Mouse (Mus musculus): ENCODE data around the gene Ncdn. TPM values are rescaled to one million over a fixed set of nuclear protein-coding genes. Genes with fewer than 3 reads are reported as not detected.

The Ncdn gene
- polyA plus RNA-seq, 1 experiment from 2014 or later, result 91.8 TPM

- 49% methylated on average over 12 of the region's 12 CpGs for WGBS
- peak overlapping the region; percentile 84 for H3K4me2 ChIP-seq (ENCODE audit: low read length)
- H3K36me3 ChIP-seq (ENCODE audit: control insufficient read depth, insufficient read depth, low read length), result peaks cover 28% of the 10 kb centered on the region
- H3K27me3 ChIP-seq (ENCODE audit: control insufficient read depth, insufficient read depth, low read length), result no peaks in the 10 kb centered on the region
- H3K4me3 ChIP-seq (replicated peaks; ENCODE audit: low read depth, low read length), result peak overlapping the region; percentile 63
- H3K4me1 ChIP-seq (ENCODE audit: control insufficient read depth, insufficient read depth, low read length), result peaks cover 31% of the 10 kb centered on the region
- no peaks in the 10 kb centered on the region for H3K9me3 ChIP-seq (ENCODE audit: control insufficient read depth, low read length)
- no peak for ATAC-seq (ENCODE audit: low FRiP score, low TSS enrichment)
- no peak overlapping the region for H3K27ac ChIP-seq (replicated peaks; ENCODE audit: low read depth, low read length)
- no peak overlapping the region for H3K9ac ChIP-seq (replicated peaks; ENCODE audit: low read length)
- DNase-seq, result no peak
These were observed 1.6 kb upstream of the Ncdn start for GRCm38 (mm10) chr4:126754736-126755374.

GRCm38 (mm10) chr4:126754231-126754611, 983 bp upstream of the Ncdn start:
- H3K4me2 ChIP-seq (ENCODE audit: low read length), result peak overlapping the region; percentile 84
- no peak for ATAC-seq (ENCODE audit: low FRiP score, low TSS enrichment)
- under 1% methylated on average over 12 of the region's 12 CpGs for WGBS

GRCm38 (mm10) chr4:126752608-126753141, 563 bp downstream of the Ncdn start:
- Histone ChIP-seq H3K9ac (replicated peaks; ENCODE audit: low read length) (peak overlapping the region; percentile 84), H3K4me3 (replicated peaks; ENCODE audit: low read depth, low read length) (peak overlapping the region; percentile 63), H3K4me2 (ENCODE audit: low read length) (peak overlapping the region; percentile 84), H3K27me3 (ENCODE audit: control insufficient read depth, insufficient read depth, low read length) (no peaks in the 10 kb centered on the region), H3K4me1 (ENCODE audit: control insufficient read depth, insufficient read depth, low read length) (peaks cover 45% of the 10 kb centered on the region), H3K36me3 (ENCODE audit: control insufficient read depth, insufficient read depth, low read length) (peaks cover 34% of the 10 kb centered on the region), H3K9me3 (ENCODE audit: control insufficient read depth, low read length) (no peaks in the 10 kb centered on the region), H3K27ac (replicated peaks; ENCODE audit: low read depth, low read length) (peak overlapping the region; percentile 97)
- peak; percentile 55 for DNase-seq
- ATAC-seq (ENCODE audit: low FRiP score, low TSS enrichment), result peak; percentile 9; the same call in 1 of the 2 replicates
- WGBS, result under 1% methylated on average over 23 of the region's 23 CpGs

More at GRCm38 (mm10) chr4:126754231-126754611, 983 bp upstream of the Ncdn start:
- Histone ChIP-seq H3K4me3 (replicated peaks; ENCODE audit: low read depth, low read length) (peak overlapping the region; percentile 63), H3K4me1 (ENCODE audit: control insufficient read depth, insufficient read depth, low read length) (peaks cover 37% of the 10 kb centered on the region), H3K9me3 (ENCODE audit: control insufficient read depth, low read length) (no peaks in the 10 kb centered on the region), H3K36me3 (ENCODE audit: control insufficient read depth, insufficient read depth, low read length) (peaks cover 28% of the 10 kb centered on the region), H3K9ac (replicated peaks; ENCODE audit: low read length) (peak overlapping the region; percentile 84), H3K27ac (replicated peaks; ENCODE audit: low read depth, low read length) (peak overlapping the region; percentile 97), H3K27me3 (ENCODE audit: control insufficient read depth, insufficient read depth, low read length) (no peaks in the 10 kb centered on the region)
- DNase-seq, result peak; percentile 19

- peak overlapping the region; percentile 97 for H3K27ac ChIP-seq (replicated peaks; ENCODE audit: low read depth, low read length)
- H3K36me3 ChIP-seq (ENCODE audit: control insufficient read depth, insufficient read depth, low read length), result peaks cover 36% of the 10 kb centered on the region
- peaks cover 45% of the 10 kb centered on the region for H3K4me1 ChIP-seq (ENCODE audit: control insufficient read depth, insufficient read depth, low read length)
- H3K9me3 ChIP-seq (ENCODE audit: control insufficient read depth, low read length), result no peaks in the 10 kb centered on the region
- peak overlapping the region; percentile 84 for H3K9ac ChIP-seq (replicated peaks; ENCODE audit: low read length)
- DNase-seq (peak; percentile 42), ATAC-seq (ENCODE audit: low FRiP score, low TSS enrichment) (no peak)
- H3K4me3 ChIP-seq (replicated peaks; ENCODE audit: low read depth, low read length), result peak overlapping the region; percentile 63
- peak overlapping the region; percentile 84 for H3K4me2 ChIP-seq (ENCODE audit: low read length)
- 3% methylated on average over 13 of the region's 13 CpGs for WGBS
- H3K27me3 ChIP-seq (ENCODE audit: control insufficient read depth, insufficient read depth, low read length), result no peaks in the 10 kb centered on the region
These were observed 1.1 kb downstream of the Ncdn start for GRCm38 (mm10) chr4:126752024-126752607.

DNA sequence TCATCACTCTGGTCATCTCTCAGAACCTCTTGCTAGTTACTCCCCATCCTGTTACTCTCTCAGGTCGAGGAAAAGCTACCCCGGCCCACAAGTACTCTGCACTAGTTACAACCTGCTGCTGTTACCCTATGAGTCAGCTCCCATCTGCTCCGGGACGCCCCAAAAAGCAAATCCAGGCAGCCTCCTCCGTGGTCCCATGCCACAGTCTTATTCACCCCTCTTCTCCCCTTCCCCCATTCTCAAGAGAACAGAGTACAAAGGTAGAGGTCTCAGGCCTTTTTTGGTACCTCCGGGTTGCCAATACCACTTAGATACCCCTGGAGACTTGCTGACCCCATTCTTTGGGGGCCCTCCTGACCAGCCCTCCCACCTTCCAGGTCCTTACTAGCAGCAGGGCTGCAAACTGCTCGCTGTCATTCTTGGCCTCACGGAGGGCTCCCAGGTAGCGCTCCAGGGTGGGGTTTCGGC, 1.6 kb downstream of the Ncdn start:
- Histone ChIP-seq H3K36me3 (ENCODE audit: control insufficient read depth, insufficient read depth, low read length) (peaks cover 37% of the 10 kb centered on the region), H3K9me3 (ENCODE audit: control insufficient read depth, low read length) (no peaks in the 10 kb centered on the region), H3K27ac (replicated peaks; ENCODE audit: low read depth, low read length) (no peak overlapping the region), H3K4me1 (ENCODE audit: control insufficient read depth, insufficient read depth, low read length) (peaks cover 45% of the 10 kb centered on the region), H3K27me3 (ENCODE audit: control insufficient read depth, insufficient read depth, low read length) (no peaks in the 10 kb centered on the region), H3K9ac (replicated peaks; ENCODE audit: low read length) (peak overlapping the region; percentile 84), H3K4me2 (ENCODE audit: low read length) (peak overlapping the region; percentile 84), H3K4me3 (replicated peaks; ENCODE audit: low read depth, low read length) (peak overlapping the region; percentile 63)
- DNase-seq (no peak), ATAC-seq (ENCODE audit: low FRiP score, low TSS enrichment) (no peak)
- WGBS, result 41% methylated on average over 10 of the region's 10 CpGs

GRCm38 (mm10) chr4:126750863-126751555, 2.2 kb downstream of the Ncdn start:
- WGBS, result 63% methylated on average over 8 of the region's 8 CpGs
- DNase-seq (no peak), ATAC-seq (ENCODE audit: low FRiP score, low TSS enrichment) (no peak)
- H3K27me3 ChIP-seq (ENCODE audit: control insufficient read depth, insufficient read depth, low read length), result no peaks in the 10 kb centered on the region
- H3K4me1 ChIP-seq (ENCODE audit: control insufficient read depth, insufficient read depth, low read length), result peaks cover 45% of the 10 kb centered on the region
- H3K4me2 ChIP-seq (ENCODE audit: low read length), result peak overlapping the region; percentile 84
- no peak overlapping the region for H3K4me3 ChIP-seq (replicated peaks; ENCODE audit: low read depth, low read length)
- H3K36me3 ChIP-seq (ENCODE audit: control insufficient read depth, insufficient read depth, low read length), result peaks cover 43% of the 10 kb centered on the region
- no peaks in the 10 kb centered on the region for H3K9me3 ChIP-seq (ENCODE audit: control insufficient read depth, low read length)
- peak overlapping the region; percentile 84; the same call in 1 of the 2 replicates for H3K9ac ChIP-seq (replicated peaks; ENCODE audit: low read length)
- H3K27ac ChIP-seq (replicated peaks; ENCODE audit: low read depth, low read length), result no peak overlapping the region

GRCm38 (mm10) chr4:126750046-126750683, 3.1 kb downstream of the Ncdn start:
- H3K4me1 ChIP-seq (ENCODE audit: control insufficient read depth, insufficient read depth, low read length), result peaks cover 45% of the 10 kb centered on the region
- peak overlapping the region; percentile 22; the same call in 1 of the 2 replicates for H3K4me2 ChIP-seq (ENCODE audit: low read length)
- DNase-seq (peak; percentile 62), ATAC-seq (ENCODE audit: low FRiP score, low TSS enrichment) (no peak)
- H3K27me3 ChIP-seq (ENCODE audit: control insufficient read depth, insufficient read depth, low read length), result no peaks in the 10 kb centered on the region
- no peak overlapping the region for H3K27ac ChIP-seq (replicated peaks; ENCODE audit: low read depth, low read length)
- 85% methylated on average over 26 of the region's 26 CpGs for WGBS
- 0 out of 2 replicates have a peak overlapping the region, but pooled peaks have one; percentile 9 for H3K9ac ChIP-seq (replicated peaks; ENCODE audit: low read length)
- H3K4me3 ChIP-seq (replicated peaks; ENCODE audit: low read depth, low read length), result no peak overlapping the region
- H3K9me3 ChIP-seq (ENCODE audit: control insufficient read depth, low read length), result no peaks in the 10 kb centered on the region
- H3K36me3 ChIP-seq (ENCODE audit: control insufficient read depth, insufficient read depth, low read length), result peaks cover 51% of the 10 kb centered on the region

GRCm38 (mm10) chr4:126749553-126749952, 3.7 kb downstream of the Ncdn start:
- Histone ChIP-seq H3K4me2 (ENCODE audit: low read length) (peak overlapping the region; percentile 22; the same call in 1 of the 2 replicates), H3K27me3 (ENCODE audit: control insufficient read depth, insufficient read depth, low read length) (0 out of 2 replicates have a peak, but pooled peaks cover 3% of the 10 kb centered on the region), H3K27ac (replicated peaks; ENCODE audit: low read depth, low read length) (no peak overlapping the region), H3K4me3 (replicated peaks; ENCODE audit: low read depth, low read length) (no peak overlapping the region; the same call in 1 of the 2 replicates), H3K4me1 (ENCODE audit: control insufficient read depth, insufficient read depth, low read length) (peaks cover 41% of the 10 kb centered on the region), H3K9me3 (ENCODE audit: control insufficient read depth, low read length) (no peaks in the 10 kb centered on the region), H3K9ac (replicated peaks; ENCODE audit: low read length) (no peak overlapping the region), H3K36me3 (ENCODE audit: control insufficient read depth, insufficient read depth, low read length) (peaks cover 57% of the 10 kb centered on the region)
- ATAC-seq (ENCODE audit: low FRiP score, low TSS enrichment) (no peak), DNase-seq (no peak)
- 90% methylated on average over 11 of the region's 11 CpGs for WGBS

Measured in midbrain, embryonic 14.5 days (tissue).